Mouse (Mus musculus) E14TG2a.4 (cell line): ENCODE measurements around the gene Myo18a.

ENCODE experiments used
- CTCF ChIP-seq: conservative IDR thresholded peaks from 2 replicates; pipeline ENCODE4 v1.5.1; 2014; ENCODE audit warnings: low read length
- NANOG ChIP-seq: IDR thresholded peaks from 2 replicates; pipeline ENCODE4 v1.6.1; 2014; ENCODE audit warnings: borderline replicate concordance, low read length, mixed read lengths
- POU5F1 ChIP-seq: IDR thresholded peaks from 2 replicates; pipeline ENCODE4 v1.6.1; 2014; ENCODE audit warnings: low read length, borderline replicate concordance

DNA sequence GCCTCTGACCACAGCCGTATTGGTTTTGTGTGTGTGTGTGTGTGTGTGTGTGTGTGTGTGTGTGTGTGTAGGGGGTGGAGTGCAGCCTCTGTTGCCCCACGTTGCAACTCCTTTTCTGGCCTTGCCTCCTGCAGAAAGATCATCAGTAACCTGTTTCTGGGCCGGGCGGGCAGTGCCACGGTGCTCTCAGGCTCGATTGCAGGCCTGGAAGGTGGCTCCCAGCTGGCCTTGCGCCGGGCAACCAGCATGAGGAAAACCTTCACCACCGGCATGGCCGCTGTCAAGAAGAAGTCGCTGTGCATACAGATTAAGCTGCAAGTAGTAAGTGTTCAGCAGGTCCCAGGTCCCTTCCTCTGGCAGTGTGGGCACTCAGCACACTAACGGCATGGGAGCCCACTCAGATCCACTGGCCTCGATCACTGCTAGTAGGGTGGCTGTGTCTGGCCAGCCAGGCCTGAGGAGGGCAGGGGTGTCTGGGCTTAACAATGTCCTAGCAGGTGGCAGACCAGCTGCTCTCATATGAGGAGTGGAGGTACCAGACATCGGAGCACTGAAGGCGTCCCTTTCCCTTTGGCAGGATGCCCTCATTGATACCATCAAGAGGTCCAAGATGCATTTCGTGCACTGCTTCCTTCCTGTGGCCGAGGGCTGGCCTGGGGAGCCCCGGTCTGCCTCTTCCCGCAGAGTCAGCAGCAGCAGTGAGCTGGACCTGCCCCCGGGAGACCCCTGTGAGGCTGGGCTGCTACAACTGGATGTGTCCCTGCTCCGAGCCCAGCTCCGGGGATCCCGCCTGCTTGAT is 66.2 kb downstream of the Myo18a start:
- TF ChIP-seq CTCF (no peak), POU5F1 (no peak), NANOG (no peak)
